Mouse (Mus musculus) spleen, adult 18-20 months (tissue): Measurements from ENCODE around the gene Lep.

Source experiments
- DNase-seq, 2 experiments: peaks; one replicate each; pipeline ENCODE4 v3.0.0; 2022; ENCODE audit warnings: mixed read lengths in 2 of 2

Gene Lep

GRCm38 (mm10) chr6:29118963-29119362, 58.9 kb downstream of the Lep start:
- no peak for DNase-seq

- no peak for DNase-seq
Observed at GRCm38 (mm10) chr6:29119990-29120389, 60.0 kb downstream of the Lep start.
